Mouse (Mus musculus): ENCODE results near the gene Rab8a.

Gene Rab8a

GRCm38 (mm10) chr8:72146556-72146955 is 14.4 kb upstream of the Rab8a start:
- no peak for DNase-seq (ENCODE audit: low spot score)

GRCm38 (mm10) chr8:72147266-72147665 is 13.7 kb upstream of the Rab8a start:
- DNase-seq (ENCODE audit: low spot score): no peak

DNA sequence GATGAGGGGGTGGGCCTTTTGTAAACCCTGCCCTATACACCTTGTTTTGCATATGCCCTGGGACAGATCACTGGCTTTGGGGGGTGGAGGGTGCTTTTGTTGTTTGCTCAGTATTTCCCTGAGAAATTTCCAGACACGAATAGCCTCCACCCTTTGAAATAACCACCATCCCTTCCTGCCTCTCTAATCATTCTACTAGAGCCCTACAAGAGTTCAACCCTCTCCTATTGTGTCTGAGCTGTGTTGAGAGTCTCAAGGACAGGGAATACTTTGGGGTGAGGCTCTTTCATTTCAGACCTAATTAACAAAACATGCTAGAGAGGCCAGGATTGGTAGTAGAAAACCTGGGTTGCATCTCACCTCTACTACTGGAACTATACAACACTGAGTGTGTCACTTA is 11.9 kb upstream of the Rab8a start:
- no peak for DNase-seq (ENCODE audit: low spot score)

GRCm38 (mm10) chr8:72151418-72152078 is 9.5 kb upstream of the Rab8a start:
- no peak for DNase-seq (ENCODE audit: low spot score)

DNA sequence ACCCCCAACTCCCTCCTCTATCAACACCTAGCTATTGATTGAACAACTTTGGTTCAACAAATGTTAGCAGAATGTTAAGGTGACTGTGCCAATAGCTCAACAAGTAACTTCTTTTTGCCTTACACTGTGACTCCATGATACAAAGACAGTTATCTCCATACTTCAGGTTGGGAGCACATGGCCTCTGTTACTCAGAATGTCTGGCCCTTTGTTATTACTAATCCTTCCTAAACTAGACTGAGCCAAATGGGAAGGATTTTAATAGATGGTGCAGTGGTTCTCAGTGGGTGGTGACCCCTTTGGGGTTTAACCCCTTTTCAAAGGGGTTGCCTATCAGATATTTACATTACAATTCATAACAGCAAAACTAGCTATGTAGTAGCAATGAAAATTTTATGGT is 7.6 kb upstream of the Rab8a start:
- no peak for DNase-seq (ENCODE audit: low spot score)

DNA sequence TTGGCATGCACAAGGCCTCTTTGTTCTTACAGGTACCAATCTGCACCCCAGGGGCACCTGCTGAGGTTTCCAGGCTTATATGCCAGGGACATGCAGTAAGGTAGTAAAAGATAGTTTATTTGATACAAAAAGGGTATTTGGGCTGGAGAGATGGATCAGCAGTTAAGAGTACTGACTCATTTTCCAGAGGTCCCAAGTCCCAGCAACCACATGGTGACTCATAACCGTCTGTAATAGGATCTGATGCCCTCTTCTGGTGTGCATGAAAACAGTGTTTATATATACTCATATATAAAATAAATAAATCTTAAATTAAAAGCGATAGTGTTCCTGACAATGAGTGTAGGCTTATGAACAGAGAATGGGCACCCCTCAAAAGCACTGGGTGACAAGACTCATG is 2.9 kb upstream of the Rab8a start:
- no peak for DNase-seq (ENCODE audit: low spot score)

DNA sequence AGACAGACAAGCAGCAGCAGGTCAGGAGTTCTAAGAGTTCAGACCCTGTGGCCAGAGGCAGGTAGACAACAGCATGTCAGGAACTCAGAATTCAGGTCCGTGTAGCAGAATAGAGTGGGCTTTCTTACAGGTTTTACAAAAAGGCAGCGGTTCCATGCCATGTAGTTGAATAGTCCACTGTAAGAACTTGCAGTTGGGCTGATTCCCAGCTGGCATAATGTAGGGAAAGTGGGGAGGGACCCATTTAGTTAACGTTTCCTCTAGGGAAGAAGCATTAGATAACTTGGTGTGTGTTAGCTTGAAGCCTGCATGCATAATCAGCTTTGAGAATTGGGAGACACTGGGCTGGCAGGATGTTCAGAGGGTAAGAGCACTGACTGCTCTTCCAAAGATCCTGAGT is 2.3 kb upstream of the Rab8a start:
- no peak for DNase-seq (ENCODE audit: low spot score)

DNA sequence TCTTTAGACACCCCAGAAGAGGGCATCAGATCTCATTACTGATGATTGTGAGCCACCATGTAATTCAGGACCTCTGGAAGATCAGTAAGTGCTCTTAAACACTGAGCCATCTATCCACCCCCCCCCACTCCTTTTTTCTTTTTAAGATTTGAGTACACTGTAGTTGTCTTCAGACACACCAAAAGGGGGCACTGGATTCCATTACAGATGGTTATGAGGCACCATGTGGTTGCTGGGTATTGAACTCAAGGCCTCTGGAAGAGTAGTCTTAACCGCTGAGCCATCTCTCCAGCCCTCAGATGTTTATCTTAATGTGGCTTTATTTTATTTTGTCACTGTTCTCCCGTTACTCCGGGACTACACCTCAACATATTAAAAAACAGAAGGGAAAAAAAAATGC is 993 bp upstream of the Rab8a start:
- peak; percentile 28 for DNase-seq (ENCODE audit: low spot score)

DNA sequence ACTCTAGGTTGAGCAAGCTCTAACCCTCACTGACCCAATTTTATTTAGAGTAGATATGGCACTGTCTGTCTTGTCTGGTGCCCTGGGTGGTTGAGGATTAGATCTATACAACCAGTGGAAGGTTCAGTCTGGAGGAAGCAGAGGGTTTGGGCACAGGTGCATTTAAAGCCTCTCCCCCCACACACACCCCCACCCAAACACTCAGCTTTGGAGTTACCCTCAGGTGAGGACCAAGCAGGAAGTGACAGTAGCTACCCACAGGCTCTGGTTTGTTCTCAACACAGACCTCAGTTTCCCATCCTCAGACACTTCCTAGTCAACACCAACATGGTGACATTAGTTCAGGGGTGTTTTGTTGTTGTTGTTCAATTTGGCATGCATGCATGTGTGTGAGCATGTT is 1.8 kb downstream of the Rab8a start:
- no peak for DNase-seq (ENCODE audit: low spot score)

- DNase-seq (ENCODE audit: low spot score): no peak
These were observed 8.2 kb downstream of the Rab8a start for GRCm38 (mm10) chr8:72169098-72169668.

- no peak for DNase-seq (ENCODE audit: low spot score)
These were observed 8.8 kb downstream of the Rab8a start for GRCm38 (mm10) chr8:72169681-72170249.

DNA sequence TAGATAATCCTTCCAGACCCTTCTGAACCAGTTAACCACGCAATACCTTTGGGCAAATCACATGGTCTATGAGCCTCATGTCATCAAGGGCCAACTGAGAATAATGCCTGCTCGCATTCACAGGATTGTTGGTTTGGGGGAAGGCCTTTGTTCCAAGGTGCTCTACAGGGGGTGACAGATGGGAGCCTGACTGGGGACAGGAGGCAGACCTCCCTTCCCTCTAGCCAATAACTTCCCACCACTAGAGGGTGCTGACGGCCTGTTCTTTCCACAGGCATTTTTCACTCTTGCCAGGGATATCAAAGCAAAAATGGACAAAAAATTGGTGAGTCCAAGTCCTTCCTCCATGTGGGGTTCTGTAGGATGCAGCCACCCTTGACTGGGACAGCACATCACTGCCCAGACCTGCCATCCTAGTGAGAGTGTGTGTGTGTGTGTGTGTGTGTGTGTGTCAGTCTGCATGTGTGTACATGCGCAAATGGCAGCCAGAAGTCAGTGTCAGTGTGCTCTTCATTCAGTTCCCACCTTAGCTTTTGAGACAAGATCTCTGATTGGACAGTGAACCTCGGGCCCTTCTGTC is 16.4 kb downstream of the Rab8a start:
- DNase-seq (ENCODE audit: low spot score): peak; percentile 60

DNA sequence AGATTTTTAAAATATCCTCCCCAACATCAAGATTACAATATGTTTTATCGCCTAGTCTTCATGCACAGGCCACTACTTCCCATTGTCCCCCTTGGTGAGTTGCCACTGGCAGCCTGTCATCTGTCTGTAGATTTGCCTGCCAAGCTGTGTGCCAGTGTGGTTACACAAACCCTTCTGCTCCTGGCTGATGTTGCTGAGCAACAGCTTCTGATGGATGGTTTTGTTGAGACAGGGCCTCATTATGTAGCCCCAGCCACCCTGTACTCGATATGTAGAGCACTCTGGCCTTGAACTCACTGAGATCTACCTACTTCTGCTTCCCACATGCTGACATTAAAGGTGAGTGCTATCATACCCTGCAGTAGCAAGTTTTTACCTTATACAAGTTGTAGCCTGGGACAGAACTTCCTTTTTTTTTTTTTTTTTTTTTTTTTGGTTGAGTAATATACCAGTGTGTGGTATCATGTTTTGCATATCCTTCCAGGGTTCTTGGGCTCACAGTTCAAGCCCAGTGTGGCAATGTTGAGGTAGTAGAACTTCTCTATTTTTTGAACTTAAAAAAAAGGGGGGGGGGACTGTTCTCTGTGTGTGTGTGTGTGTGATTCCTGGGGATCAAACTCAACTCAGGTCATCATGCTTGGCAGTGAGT is 22.7 kb downstream of the Rab8a start:
- DNase-seq (ENCODE audit: low spot score): no peak

GRCm38 (mm10) chr8:72187793-72188331 is 26.9 kb downstream of the Rab8a start:
- DNase-seq (ENCODE audit: low spot score): no peak

GRCm38 (mm10) chr8:72189417-72190214 is 28.6 kb downstream of the Rab8a start, which contains the start of gene Hsh2d:
Hsh2d (plus strand) TSS chr8:72189638.
- no peak for DNase-seq (ENCODE audit: low spot score)

DNA sequence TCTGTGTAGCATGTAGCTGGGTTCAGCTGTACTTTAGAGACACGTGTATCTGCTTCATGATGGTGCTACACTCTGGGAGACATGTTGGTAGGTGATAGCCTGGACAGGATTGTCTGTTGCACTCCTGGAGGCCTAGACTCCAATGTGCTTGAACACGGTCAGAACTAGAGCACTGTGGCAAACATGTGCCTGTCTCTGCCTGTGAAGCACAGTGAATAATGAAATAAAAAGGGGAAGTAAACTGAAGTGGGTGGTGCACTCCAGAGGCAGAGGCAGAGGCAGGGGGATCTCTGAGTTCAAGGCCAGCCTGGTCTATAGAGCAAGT is 29.2 kb downstream of the Rab8a start:
- DNase-seq (ENCODE audit: low spot score): no peak

- DNase-seq (ENCODE audit: low spot score): no peak
These were observed 31.1 kb downstream of the Rab8a start for GRCm38 (mm10) chr8:72192065-72192464.

DNA sequence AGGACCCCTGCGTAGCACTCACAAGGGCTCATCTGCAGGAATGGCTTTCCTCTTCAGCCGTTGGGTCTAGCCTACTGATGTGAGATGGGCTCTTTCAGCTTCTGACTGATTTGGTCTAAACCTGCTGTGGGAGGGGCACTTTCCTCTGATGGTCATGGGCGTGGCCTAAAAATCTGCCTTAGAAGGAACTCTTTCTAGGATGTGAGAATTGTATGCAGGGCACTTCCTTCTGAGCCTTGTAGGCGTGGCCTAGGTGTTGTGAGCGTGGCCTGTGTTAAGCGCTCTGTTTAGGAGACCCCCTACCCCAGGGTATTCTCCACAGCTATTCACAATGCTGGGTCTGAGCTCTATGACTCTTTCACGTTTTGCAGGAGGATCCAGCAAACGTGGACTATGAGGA is 37.0 kb downstream of the Rab8a start:
- no peak for DNase-seq (ENCODE audit: low spot score)

DNA sequence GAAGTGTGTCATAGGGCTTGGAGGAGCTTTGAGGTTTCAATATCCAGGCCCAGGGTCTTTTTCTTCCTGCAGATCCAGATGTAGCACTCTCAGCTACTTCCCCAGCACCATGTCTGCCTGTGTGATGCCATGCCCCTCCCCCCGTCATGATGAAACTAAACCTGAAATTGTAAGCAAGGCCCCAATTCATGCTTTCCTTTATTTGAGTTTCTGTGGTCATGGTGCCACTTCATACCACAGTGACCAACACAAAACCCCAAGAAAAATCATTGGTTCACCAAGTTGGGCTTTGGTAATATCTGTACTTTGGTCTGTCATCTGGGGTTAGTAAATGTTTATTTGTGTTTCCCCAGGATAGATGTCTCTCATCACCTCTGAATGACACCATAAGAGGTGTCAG is 47.6 kb downstream of the Rab8a start:
- DNase-seq (ENCODE audit: low spot score): no peak

- DNase-seq (ENCODE audit: low spot score): no peak
These were observed 49.2 kb downstream of the Rab8a start for GRCm38 (mm10) chr8:72210222-72210621.

DNA sequence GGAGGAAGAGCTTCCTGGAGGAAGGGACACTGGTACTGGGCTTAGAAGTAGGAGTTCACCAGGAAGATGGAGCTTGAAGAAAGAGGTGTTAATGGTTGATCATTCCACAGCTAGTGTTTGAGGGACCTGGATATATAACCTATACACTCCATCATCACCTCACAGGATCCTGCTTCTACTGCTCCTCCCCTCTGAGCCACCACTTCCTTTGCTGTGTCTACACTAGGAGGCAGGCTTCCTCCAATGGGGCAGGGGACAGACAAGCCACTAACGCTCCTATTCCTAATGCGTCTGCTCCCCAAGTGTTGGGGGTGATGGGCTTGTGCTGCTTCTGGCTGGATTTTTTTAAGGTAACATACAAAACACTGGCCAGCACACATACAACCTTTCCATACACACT is 49.7 kb downstream of the Rab8a start:
- DNase-seq (ENCODE audit: low spot score): no peak

- no peak for DNase-seq (ENCODE audit: low spot score)
These were observed 50.8 kb downstream of the Rab8a start for GRCm38 (mm10) chr8:72211846-72212245.
